Mouse (Mus musculus) lung, adult 2 months (tissue): ENCODE results near the gene Gmds. TPM values are rescaled to one million over a fixed set of nuclear protein-coding genes. Genes with fewer than 3 reads are reported as not detected.

Experiments
- DNase-seq: peaks from one replicate; pipeline ENCODE4 v3.0.0; 2022
- H3K4me1 ChIP-seq: fragments of 200-500 bp; 2 replicates; pipeline ENCODE4 v1.6.1; 2011; ENCODE audit warnings: low read length; ENCODE audit not compliant: control insufficient read depth, insufficient read depth
- H3K4me3 ChIP-seq: fragments of 200-500 bp; replicated peaks from 2 replicates; pipeline ENCODE3; 2011; ENCODE audit warnings: low read depth, mild to moderate bottlenecking, control low read depth, low read length; ENCODE audit errors: extremely low read depth
- CTCF ChIP-seq: fragments of 200-500 bp; IDR thresholded peaks from 2 replicates; pipeline ENCODE4 v1.5.1; 2011; ENCODE audit warnings: mild to moderate bottlenecking, low read length, control low read depth; ENCODE audit not compliant: insufficient read depth
- POLR2A ChIP-seq: fragments of 200-500 bp; IDR thresholded peaks from 2 replicates; pipeline ENCODE4 v1.6.1; 2011; ENCODE audit warnings: low read depth, mild to moderate bottlenecking, control low read depth, low read length, borderline replicate concordance; ENCODE audit errors: extremely low read depth
- WGBS: fragments of 180-500 bp; shearing (Covaris S2); methylation state at CpG from one replicate; pipeline ENCODE4 v1.1.7; 2018; 5-methylcytosine and 5-hydroxymethylcytosine counted together
- polyA plus RNA-seq: library from polyadenylated mRNA; depleted of rRNA; stranded (reverse); fragments of >200 nt; gene quantifications from 2 replicates; pipeline ENCODE4 v1.2.3, GENCODE M21; 2012

The Gmds gene
- polyA plus RNA-seq, 1 experiment = 16.0 TPM

- no peak for TF ChIP-seq CTCF
- no peak for TF ChIP-seq POLR2A
- no peak overlapping the region for H3K4me3 ChIP-seq
- 45% methylated on average over 44 of the region's 44 CpGs for WGBS
- peaks cover 7% of the 10 kb centered on the region for H3K4me1 ChIP-seq
- DNase-seq = no peak
Observed at GRCm38 (mm10) chr13:31811542-31812021, 527.0 kb downstream of the Gmds start.

DNA sequence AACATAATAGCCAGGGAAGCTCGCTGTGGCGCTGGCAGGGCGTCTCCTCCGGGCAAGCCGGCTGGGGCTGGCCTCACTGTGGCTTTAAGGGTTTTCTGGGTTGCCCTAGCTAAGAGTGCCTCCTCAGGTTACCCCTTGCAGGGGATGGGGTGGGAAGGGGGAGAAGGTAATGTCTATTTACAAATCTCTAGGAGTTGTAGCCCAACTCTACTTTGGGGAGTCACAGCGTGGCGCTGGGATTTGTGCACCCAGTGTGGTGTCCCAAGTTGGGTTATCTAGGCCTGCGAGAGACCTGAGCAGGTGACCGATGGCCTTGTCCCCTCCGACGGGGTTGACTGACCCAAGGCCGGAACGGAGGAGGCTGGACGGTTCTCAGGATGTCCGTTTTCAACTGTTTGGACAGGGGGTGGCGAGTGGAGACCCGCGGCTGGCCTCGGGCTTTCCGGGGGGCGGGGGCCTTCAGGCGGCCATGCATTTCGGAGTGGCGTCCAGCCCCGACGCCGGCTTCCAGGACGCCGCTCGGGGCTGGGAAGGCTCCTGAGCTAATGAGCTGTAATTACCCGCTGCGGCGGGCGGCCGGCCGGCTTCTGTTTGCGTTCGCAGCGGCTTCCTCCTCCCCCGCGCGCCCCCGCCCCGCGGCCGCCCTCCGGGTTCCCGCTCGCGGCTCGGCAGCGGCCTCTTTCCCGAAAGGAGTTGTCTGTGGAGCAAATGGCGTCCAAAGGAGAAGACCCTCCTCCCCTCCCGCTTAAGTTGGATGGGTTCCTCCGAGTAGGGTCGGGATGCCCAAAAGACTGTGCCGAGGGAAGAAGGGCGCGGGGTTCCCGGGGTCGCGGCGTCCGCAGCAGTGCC is 527.6 kb downstream of the Gmds start:
- no peak for TF ChIP-seq CTCF
- no peak for TF ChIP-seq POLR2A
- Histone ChIP-seq H3K4me3 (peak overlapping the region; percentile 37), H3K4me1 (peaks cover 9% of the 10 kb centered on the region)
- no peak for DNase-seq
- WGBS = 5% methylated on average over 64 of the region's 65 CpGs

DNA sequence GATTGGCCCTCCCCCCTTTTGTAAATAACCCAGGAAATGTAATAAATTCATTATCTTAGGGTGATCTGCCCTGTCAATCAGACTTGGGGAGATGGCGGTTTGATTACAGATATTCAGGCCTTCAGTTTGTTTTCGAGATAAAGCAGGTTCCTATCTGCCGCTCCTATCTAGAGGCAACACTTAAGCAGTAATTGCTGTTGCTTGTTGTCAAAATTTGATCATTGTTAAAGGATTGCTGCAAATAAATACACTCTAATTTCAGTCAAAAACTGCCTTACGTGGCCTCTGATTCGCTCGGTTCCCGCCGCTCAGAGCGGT is 528.2 kb downstream of the Gmds start:
- no peak for DNase-seq
- Histone ChIP-seq H3K4me3 (no peak overlapping the region), H3K4me1 (peaks cover 9% of the 10 kb centered on the region)
- WGBS = 26% methylated on average over 9 of the region's 9 CpGs
- TF ChIP-seq POLR2A = no peak
- TF ChIP-seq CTCF = no peak

- DNase-seq = no peak
- Histone ChIP-seq H3K4me3 (no peak overlapping the region), H3K4me1 (peaks cover 9% of the 10 kb centered on the region)
- 48% methylated on average over 6 of the region's 6 CpGs for WGBS
- TF ChIP-seq POLR2A = no peak
- TF ChIP-seq CTCF = no peak
Observed at GRCm38 (mm10) chr13:31809701-31810100, 528.8 kb downstream of the Gmds start.

- peaks cover 9% of the 10 kb centered on the region for H3K4me1 ChIP-seq
- no peak for TF ChIP-seq POLR2A
- no peak for TF ChIP-seq CTCF
- DNase-seq = no peak
- peak overlapping the region; percentile 62 for H3K4me3 ChIP-seq
- WGBS = 25% methylated on average over 16 of the region's 16 CpGs
Observed at GRCm38 (mm10) chr13:31808804-31809420, 529.6 kb downstream of the Gmds start.

DNA sequence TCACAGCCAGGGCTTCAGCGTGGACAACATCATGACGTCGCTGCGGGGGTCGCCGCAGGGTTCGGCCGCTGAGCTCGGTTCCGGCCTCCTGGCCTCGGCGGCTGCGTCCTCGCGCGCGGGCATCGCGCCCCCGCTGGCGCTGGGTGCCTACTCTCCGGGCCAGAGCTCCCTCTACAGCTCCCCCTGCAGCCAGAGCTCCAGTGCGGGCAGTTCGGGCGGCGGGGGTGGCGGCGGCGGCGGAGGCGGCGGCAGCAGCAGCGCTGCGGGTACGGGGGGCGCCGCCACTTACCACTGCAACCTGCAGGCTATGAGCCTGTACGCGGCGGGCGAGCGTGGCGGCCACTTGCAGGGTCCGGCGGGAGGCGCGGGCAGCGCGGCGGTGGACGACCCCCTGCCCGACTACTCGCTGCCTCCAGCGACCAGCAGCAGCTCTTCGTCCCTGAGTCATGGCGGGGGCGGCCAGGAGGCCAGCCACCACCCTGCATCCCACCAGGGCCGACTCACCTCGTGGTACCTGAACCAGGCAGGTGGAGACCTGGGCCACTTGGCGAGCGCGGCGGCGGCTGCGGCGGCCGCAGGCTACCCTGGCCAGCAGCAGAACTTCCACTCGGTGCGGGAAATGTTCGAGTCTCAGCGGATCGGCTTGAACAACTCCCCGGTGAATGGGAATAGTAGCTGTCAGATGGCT is 530.3 kb downstream of the Gmds start:
- DNase-seq = peak; percentile 40
- peaks cover 9% of the 10 kb centered on the region for H3K4me1 ChIP-seq
- WGBS = 2% methylated on average over 72 of the region's 73 CpGs
- no peak for TF ChIP-seq POLR2A
- TF ChIP-seq CTCF = no peak
- peak overlapping the region; percentile 62 for H3K4me3 ChIP-seq

GRCm38 (mm10) chr13:31807736-31808115 is 530.8 kb downstream of the Gmds start:
- DNase-seq = no peak
- no peak for TF ChIP-seq POLR2A
- no peak for TF ChIP-seq CTCF
- Histone ChIP-seq H3K4me1 (peaks cover 9% of the 10 kb centered on the region), H3K4me3 (peak overlapping the region; percentile 57)
- 2% methylated on average over 47 of the region's 47 CpGs for WGBS

DNA sequence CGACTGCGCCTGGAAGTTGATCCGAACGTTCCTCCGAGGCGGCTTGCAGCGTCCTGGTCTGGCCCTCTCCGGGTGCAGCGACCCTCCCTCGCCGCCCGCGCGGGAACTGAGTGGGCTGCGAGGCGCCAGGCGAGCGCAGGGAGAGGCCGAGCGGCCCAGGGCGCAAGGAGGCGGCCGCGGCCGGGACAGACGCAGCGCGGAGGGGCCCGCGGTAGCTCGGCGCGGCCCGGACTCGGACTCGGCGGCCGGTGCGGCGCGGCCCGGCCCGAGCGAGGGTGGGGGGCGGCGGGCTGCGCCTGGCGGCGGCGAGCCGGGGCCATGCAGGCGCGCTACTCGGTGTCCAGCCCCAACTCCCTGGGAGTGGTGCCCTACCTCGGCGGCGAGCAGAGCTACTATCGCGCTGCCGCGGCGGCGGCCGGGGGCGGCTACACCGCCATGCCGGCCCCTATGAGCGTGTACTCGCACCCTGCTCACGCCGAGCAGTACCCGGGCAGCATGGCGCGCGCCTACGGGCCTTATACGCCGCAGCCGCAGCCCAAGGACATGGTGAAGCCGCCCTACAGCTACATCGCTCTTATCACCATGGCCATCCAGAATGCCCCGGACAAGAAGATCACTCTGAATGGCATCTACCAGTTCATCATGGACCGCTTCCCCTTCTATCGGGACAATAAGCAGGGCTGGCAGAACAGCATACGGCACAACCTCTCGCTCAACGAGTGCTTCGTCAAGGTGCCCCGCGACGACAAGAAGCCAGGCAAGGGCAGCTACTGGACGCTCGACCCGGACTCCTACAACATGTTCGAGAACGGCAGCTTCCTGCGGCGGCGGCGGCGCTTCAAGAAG is 531.4 kb downstream of the Gmds start:
- peak overlapping the region; percentile 64 for H3K4me3 ChIP-seq
- TF ChIP-seq POLR2A = no peak
- no peak for TF ChIP-seq CTCF
- under 1% methylated on average over 101 of the region's 101 CpGs for WGBS
- peaks cover 9% of the 10 kb centered on the region for H3K4me1 ChIP-seq
- DNase-seq = peak; percentile 41

- peak; percentile 76 for DNase-seq
- TF ChIP-seq CTCF (no peak), POLR2A (0 out of 2 replicates have a peak, but pooled peaks have one; percentile 15)
- H3K4me1 ChIP-seq = peaks cover 9% of the 10 kb centered on the region
- WGBS = 0% methylated on average over 39 of the region's 40 CpGs
- peak within 1 kb of the TSS; percentile 64 for H3K4me3 ChIP-seq
Observed at GRCm38 (mm10) chr13:31806428-31806832, 532.1 kb downstream of the Gmds start, which contains the start of gene Foxc1. Foxc1 (plus strand) TSS chr13:31806633.
